Mouse (Mus musculus): ENCODE results near the gene Cep128. TPM values are rescaled to one million over a fixed set of nuclear protein-coding genes. Genes with fewer than 3 reads are reported as not detected.

The Cep128 gene
- polyA plus RNA-seq, 1 experiment from 2014 or later, result 7.1 TPM

DNA sequence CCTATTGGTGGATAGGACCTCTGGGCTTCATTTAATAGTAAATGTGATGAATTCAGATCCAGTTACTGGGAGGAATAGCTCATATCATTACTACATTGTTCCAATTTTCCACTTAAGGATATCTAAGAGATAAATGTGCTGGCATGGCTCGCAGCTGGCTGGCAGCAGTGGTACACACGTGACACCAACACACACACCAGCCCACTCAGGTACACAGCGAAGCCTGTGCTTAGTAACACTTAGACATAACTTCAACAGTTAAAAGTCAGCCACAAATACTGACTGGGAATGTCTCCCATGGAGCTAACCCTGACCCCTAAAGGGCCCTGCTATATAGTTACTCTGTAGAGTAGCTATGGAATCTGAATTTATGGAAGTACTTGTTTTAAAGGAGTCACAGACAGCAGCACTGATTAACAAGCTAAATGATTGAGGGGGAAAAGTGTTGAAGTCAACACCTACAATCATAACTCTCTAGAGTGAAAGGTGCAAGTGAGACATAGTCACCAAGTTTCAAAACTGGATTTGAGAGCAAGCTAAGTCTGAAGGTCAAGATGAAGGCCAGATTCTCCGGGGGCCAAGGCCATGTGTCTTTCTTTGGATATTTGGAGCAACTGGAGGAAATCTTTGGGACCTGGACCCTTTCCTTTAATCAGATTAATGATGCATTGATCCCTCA lies 320.7 kb downstream of the Cep128 start:
- no peaks in the 10 kb centered on the region for H3K36me3 ChIP-seq
- no peaks in the 10 kb centered on the region for H3K27me3 ChIP-seq (ENCODE audit: insufficient read depth, poor library complexity, severe bottlenecking)
- no peak for DNase-seq (ENCODE audit: low spot score)
- H3K9me3 ChIP-seq, result no peaks in the 10 kb centered on the region
- 76% methylated on average over 4 of the region's 4 CpGs for WGBS
- no peak overlapping the region for H3K27ac ChIP-seq
- H3K4me3 ChIP-seq, result no peak overlapping the region
- no peaks in the 10 kb centered on the region for H3K4me1 ChIP-seq

DNA sequence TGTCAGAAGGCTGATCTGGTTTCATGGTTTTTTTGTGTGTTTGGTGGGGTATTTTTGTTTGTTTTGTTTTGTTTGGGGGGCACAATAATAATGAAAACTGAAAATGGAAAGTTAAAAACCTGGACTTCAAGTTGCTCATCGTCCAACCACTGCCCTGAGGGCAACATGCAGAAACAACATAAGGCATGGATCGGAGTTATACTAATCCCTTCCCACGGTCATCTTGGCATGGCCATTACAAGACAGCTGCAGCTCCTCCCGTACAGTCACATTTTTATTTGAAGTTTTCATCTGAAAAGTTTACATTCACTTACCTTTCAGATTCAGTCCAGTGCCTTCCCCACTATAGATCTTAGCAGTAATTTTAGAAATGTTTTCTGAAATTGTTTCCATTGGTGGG lies 321.5 kb downstream of the Cep128 start:
- no peaks in the 10 kb centered on the region for H3K27me3 ChIP-seq (ENCODE audit: insufficient read depth, poor library complexity, severe bottlenecking)
- H3K36me3 ChIP-seq, result no peaks in the 10 kb centered on the region
- no peak overlapping the region for H3K4me3 ChIP-seq
- no peak overlapping the region for H3K27ac ChIP-seq
- no peaks in the 10 kb centered on the region for H3K4me1 ChIP-seq
- DNase-seq (ENCODE audit: low spot score), result no peak
- WGBS, result 92% methylated on average over 4 of the region's 4 CpGs
- H3K9me3 ChIP-seq, result no peaks in the 10 kb centered on the region

DNA sequence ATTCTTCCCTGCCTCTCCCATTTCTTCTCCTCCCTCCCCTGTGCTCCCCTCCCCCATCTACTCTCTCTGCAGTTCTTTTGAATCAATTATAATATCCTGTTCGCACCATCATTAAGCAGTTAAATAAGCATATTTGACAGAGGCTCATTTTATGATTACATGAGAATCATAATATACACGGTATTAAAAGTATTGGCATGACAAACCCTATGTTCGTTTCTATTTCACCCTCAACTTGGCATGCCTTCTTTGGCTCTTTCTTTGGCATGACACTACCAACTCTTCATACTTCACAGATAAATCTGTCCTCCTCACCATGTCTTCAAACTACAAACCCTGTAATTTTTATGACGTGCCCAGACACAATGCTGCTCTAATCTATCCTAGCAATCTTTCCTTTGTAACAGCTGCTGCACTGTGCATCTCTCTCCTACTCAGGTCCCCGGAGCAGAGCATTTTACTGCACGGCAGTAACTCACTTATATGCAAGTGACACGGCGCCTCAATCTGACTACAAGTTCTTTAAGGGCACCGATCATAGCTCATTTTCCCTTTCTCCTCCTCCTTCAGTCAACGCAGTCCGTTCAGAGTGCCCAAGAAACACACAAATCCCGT lies 324.4 kb downstream of the Cep128 start:
- WGBS, result 89% methylated on average over 12 of the region's 12 CpGs
- no peaks in the 10 kb centered on the region for H3K4me1 ChIP-seq
- no peaks in the 10 kb centered on the region for H3K36me3 ChIP-seq
- no peak for DNase-seq (ENCODE audit: low spot score)
- no peak overlapping the region for H3K4me3 ChIP-seq
- H3K27me3 ChIP-seq (ENCODE audit: insufficient read depth, poor library complexity, severe bottlenecking), result no peaks in the 10 kb centered on the region
- no peak overlapping the region for H3K27ac ChIP-seq
- H3K9me3 ChIP-seq, result no peaks in the 10 kb centered on the region

DNA sequence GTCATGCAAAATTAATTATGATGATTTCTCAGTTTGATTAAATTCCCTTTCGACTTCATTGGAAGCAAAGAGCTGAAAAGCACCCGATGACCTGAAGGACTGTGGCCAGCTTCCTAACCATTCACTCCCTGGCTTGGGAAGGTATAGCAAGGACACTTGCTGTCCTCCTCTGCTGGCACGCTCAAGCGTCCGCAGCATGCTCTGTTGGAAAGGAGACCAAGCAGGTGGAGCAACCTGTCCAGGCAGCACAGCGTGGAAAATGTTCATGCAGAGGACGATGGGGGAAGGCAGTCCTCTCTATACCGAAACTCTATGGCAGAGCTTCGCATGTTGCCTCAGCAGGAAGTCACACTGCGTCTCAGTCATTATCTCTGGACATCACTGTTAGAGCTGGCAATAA lies 327.3 kb downstream of the Cep128 start:
- Histone ChIP-seq H3K9me3 (no peaks in the 10 kb centered on the region), H3K36me3 (no peaks in the 10 kb centered on the region), H3K27me3 (ENCODE audit: insufficient read depth, poor library complexity, severe bottlenecking) (no peaks in the 10 kb centered on the region), H3K4me3 (no peak overlapping the region), H3K4me1 (no peaks in the 10 kb centered on the region), H3K27ac (no peak overlapping the region)
- DNase-seq (ENCODE audit: low spot score), result no peak
- WGBS, result 87% methylated on average over 10 of the region's 10 CpGs

DNA sequence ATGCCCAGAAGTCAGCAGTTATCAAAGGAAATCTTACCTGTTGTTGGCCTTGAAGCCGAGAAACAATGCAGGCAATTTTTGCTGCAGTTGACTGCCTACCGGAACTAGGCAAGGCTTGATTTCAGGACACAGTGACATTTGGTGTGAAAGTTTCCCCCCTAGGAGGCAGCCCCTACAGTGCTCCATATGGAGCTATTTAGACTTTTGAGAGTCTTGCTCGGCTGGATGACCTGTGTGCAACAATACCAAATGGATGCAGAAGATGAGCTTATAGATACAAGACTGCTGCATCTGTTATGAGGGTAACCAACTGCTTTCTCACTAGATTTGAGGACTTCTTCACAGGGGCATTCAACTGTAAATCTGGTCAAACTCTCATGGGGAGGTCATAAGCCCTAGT lies 331.9 kb downstream of the Cep128 start:
- Histone ChIP-seq H3K4me1 (no peaks in the 10 kb centered on the region), H3K9me3 (no peaks in the 10 kb centered on the region), H3K27ac (no peak overlapping the region), H3K36me3 (no peaks in the 10 kb centered on the region), H3K4me3 (no peak overlapping the region), H3K27me3 (ENCODE audit: insufficient read depth, poor library complexity, severe bottlenecking) (no peaks in the 10 kb centered on the region)
- DNase-seq (ENCODE audit: low spot score), result no peak
- WGBS, result 82% methylated on average over 3 of the region's 3 CpGs

DNA sequence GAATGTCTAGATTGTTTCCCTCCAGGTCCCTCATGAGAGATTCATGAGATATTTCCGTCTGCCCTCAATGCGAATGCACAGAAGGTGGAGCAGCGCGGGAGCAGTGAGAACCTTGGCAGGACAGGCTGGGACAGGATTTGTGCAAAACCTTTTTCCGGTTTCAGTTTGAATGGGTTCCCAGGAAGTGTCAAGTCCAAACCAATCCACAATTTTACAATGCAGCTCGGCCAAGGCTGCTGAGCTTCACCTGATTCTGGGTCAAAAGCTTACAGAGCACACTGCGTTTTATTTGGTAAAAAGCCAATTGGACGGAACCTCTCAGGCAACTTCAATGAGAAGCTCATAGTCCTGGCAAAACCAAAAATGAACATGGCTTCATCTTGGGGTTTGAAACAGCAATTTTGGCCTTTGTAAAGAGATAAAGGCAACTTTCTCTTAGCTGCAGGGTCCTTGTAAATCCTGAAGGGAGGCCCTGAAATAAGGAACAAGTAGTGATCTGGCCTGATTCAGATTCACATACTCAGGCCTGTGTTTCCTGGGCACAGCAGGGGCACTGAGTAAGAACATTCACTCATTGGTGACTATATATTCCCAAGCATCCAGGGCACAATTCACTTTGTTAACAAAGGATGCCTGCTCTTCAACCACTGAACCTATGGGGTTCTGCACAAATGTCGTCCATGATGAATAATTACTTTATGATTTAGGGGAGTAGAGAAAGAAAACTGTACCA lies 333.4 kb downstream of the Cep128 start:
- WGBS, result 91% methylated on average over 9 of the region's 9 CpGs
- no peaks in the 10 kb centered on the region for H3K27me3 ChIP-seq (ENCODE audit: insufficient read depth, poor library complexity, severe bottlenecking)
- DNase-seq (ENCODE audit: low spot score), result no peak
- H3K4me1 ChIP-seq, result no peaks in the 10 kb centered on the region
- no peaks in the 10 kb centered on the region for H3K36me3 ChIP-seq
- no peaks in the 10 kb centered on the region for H3K9me3 ChIP-seq
- no peak overlapping the region for H3K27ac ChIP-seq
- H3K4me3 ChIP-seq, result no peak overlapping the region

DNA sequence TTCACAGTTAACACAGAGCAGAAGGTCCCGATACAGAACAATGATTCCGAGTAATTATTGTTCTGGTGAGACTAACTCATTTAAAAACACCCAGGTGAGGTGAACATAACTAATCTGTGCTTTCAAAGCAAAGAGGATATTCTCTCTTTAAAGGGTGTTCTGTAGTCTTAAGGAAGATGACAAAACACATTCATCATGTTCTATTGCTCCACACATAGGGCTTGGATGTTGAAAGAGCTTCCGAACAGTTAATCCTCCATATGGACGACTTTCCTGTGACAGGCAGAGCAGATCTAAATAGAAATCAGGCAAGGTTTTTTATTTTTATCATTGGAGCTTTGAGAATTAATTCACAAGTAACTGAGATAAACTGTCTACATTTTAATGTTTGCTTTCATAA lies 342.8 kb downstream of the Cep128 start:
- Histone ChIP-seq H3K4me3 (no peak overlapping the region), H3K27me3 (ENCODE audit: insufficient read depth, poor library complexity, severe bottlenecking) (no peaks in the 10 kb centered on the region), H3K4me1 (peaks cover 4% of the 10 kb centered on the region; the same call in 1 of the 2 replicates), H3K27ac (no peak overlapping the region), H3K36me3 (no peaks in the 10 kb centered on the region), H3K9me3 (no peaks in the 10 kb centered on the region)
- 85% methylated on average over 4 of the region's 4 CpGs for WGBS
- no peak for DNase-seq (ENCODE audit: low spot score)

DNA sequence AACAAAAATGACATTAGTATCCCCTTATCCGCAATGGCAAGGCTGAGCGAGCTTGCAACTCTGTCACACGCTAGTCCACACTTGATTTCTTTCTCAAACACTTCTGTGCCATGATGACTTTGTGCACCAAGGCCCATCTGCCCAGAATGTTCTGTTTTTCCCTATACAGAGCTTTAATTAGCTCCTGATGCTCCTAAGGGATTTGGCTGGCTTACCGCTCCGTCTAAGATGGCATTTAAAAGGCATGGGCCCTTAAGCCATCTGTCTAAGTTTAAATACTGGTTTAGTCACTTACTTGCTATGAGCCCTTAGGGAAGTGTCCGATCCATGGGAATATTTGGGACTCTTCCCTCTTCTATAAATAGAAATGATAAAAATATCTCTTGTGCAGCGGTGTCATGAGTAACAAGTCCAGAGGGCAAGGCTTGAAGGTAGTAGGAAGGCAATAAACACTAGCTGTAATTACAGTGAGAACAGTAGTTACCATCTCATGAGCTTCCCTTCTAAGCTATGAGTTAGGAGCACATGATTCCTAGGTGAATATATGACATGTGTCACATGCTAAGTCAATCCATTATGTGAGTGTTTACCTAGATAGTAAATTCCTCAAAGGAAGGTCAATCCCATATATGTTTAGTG lies 343.8 kb downstream of the Cep128 start:
- WGBS, result 73% methylated on average over 7 of the region's 7 CpGs
- Histone ChIP-seq H3K4me1 (peaks cover 4% of the 10 kb centered on the region; the same call in 1 of the 2 replicates), H3K4me3 (no peak overlapping the region), H3K9me3 (no peaks in the 10 kb centered on the region), H3K36me3 (no peaks in the 10 kb centered on the region), H3K27ac (no peak overlapping the region), H3K27me3 (ENCODE audit: insufficient read depth, poor library complexity, severe bottlenecking) (no peaks in the 10 kb centered on the region)
- DNase-seq (ENCODE audit: low spot score), result no peak

DNA sequence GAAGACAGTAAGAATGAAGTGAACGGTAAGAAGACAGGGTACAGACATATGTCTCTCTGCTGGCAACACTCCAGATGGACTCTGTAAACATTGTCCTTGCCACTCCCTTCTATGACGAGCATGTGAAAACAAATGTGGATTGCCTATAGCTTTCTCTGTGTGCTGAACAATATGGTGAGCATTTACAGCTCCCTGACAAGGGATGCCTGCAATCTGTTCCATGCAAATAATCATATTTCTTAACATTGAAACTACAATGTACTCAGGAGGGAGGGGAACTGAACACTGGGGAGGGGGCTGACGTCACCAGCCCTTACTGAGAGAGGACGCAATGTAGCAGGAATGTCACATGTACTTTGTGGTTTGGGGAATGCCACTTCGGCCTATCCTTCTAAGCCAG lies 355.1 kb downstream of the Cep128 start:
- no peak overlapping the region for H3K4me3 ChIP-seq
- 86% methylated on average over 5 of the region's 5 CpGs for WGBS

DNA sequence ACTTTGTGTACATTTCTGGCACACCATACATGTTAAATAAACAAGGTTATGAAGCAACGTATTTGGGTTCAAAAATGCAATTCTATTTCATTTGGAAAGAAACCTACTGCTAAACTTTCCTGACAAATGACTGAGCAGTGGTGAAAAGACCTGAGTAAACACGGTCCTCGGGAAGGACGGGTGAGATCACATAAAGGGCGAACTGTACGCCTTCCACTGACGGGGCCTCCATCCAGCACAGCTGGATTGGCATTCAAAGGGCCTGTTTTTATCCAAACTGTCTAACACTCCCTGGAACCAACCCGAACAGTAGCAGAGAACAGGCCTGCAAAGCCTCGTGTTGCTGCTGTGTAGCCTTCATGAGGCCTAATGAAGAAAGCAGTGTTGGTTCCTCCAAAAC lies 356.5 kb downstream of the Cep128 start:
- Histone ChIP-seq H3K9me3 (no peaks in the 10 kb centered on the region), H3K4me1 (no peaks in the 10 kb centered on the region), H3K27me3 (ENCODE audit: insufficient read depth, poor library complexity, severe bottlenecking) (no peaks in the 10 kb centered on the region), H3K27ac (no peak overlapping the region), H3K4me3 (no peak overlapping the region), H3K36me3 (no peaks in the 10 kb centered on the region)
- DNase-seq (ENCODE audit: low spot score), result no peak
- 82% methylated on average over 9 of the region's 9 CpGs for WGBS

More for the DNA sequence above, 355.1 kb downstream of the Cep128 start:
- no peaks in the 10 kb centered on the region for H3K36me3 ChIP-seq
- no peaks in the 10 kb centered on the region for H3K9me3 ChIP-seq
- no peaks in the 10 kb centered on the region for H3K4me1 ChIP-seq
- no peaks in the 10 kb centered on the region for H3K27me3 ChIP-seq (ENCODE audit: insufficient read depth, poor library complexity, severe bottlenecking)
- DNase-seq (ENCODE audit: low spot score), result no peak
- no peak overlapping the region for H3K27ac ChIP-seq

DNA sequence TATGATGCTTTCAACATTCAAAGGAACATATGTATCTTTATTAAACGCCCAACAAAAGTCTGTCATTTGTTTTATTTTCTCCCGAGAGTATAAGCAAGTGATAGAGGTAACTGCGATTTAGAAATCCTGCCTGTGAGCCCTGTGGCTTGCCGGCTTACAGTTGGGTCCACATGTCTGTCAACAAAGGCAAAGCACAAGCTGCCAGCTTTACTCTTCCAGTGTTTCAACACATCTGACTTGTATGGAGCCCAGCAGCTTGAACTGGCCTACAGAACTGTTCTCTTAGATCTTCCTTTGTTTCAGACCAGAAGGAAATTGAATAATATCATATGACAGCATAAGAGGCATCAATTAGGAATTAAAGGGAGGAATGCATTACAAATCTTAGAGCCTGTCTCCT lies 357.1 kb downstream of the Cep128 start:
- no peaks in the 10 kb centered on the region for H3K4me1 ChIP-seq
- no peak for DNase-seq (ENCODE audit: low spot score)
- H3K27me3 ChIP-seq (ENCODE audit: insufficient read depth, poor library complexity, severe bottlenecking), result no peaks in the 10 kb centered on the region
- WGBS, result 83% methylated on average over 4 of the region's 4 CpGs
- no peak overlapping the region for H3K4me3 ChIP-seq
- no peak overlapping the region for H3K27ac ChIP-seq
- H3K9me3 ChIP-seq, result no peaks in the 10 kb centered on the region
- H3K36me3 ChIP-seq, result no peaks in the 10 kb centered on the region

DNA sequence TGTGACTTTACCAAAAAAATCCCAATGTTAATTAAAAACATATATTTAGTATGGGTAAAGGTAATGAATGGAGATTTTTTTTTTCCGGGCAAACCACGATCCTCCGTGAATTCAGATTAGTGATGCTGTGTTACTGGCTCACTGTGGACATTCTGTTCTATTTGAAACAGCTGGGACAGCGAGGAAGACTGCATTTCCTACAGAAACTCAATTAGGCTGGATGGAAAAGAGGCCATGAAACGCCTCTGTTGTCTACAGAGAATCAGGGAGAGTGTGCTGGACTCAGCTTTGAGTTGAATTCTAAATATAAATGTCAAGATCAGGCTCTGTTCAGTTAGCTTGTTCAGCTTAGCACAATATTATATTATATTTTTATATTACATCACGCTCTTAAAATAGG lies 369.1 kb downstream of the Cep128 start:
- DNase-seq (ENCODE audit: low spot score), result no peak
- H3K9me3 ChIP-seq, result no peaks in the 10 kb centered on the region
- no peak overlapping the region for H3K4me3 ChIP-seq
- no peaks in the 10 kb centered on the region for H3K4me1 ChIP-seq
- 86% methylated on average over 6 of the region's 6 CpGs for WGBS
- no peaks in the 10 kb centered on the region for H3K36me3 ChIP-seq
- no peaks in the 10 kb centered on the region for H3K27me3 ChIP-seq (ENCODE audit: insufficient read depth, poor library complexity, severe bottlenecking)
- no peak overlapping the region for H3K27ac ChIP-seq

DNA sequence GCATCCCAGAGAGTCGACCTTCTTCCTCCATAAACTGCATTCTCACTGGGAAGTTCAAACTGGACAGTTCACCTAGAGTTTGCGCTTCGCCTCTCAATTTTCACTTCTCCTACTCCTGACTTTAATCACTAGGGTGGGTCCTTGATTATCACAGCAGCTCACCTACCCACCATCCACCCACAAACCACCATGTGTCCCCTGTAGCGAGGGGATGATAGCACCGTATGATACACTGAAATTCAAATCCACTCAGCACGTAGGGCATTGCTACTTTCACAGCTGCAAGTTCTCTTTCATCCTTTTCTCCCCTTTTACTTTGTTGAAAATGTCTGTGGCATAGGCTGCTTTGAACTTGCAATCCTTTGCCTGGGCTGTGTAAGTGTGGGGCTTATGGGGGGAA lies 371.2 kb downstream of the Cep128 start:
- H3K4me3 ChIP-seq, result no peak overlapping the region
- 86% methylated on average over 6 of the region's 6 CpGs for WGBS

More for the DNA sequence above, 371.2 kb downstream of the Cep128 start:
- Histone ChIP-seq H3K9me3 (no peaks in the 10 kb centered on the region), H3K36me3 (no peaks in the 10 kb centered on the region), H3K27me3 (ENCODE audit: insufficient read depth, poor library complexity, severe bottlenecking) (no peaks in the 10 kb centered on the region), H3K4me1 (no peaks in the 10 kb centered on the region), H3K27ac (no peak overlapping the region)
- DNase-seq (ENCODE audit: low spot score), result no peak
